Mouse (Mus musculus) liver, embryonic 12.5 days (tissue): ENCODE data around the gene Alyref2. TPM values are rescaled to one million over a fixed set of nuclear protein-coding genes. Genes with fewer than 3 reads are reported as not detected.
"Not testable (repeated sequence)": the region's sequence is repeated elsewhere in the genome, so short reads cannot be mapped to it uniquely, and the experiment has no call there.

Source experiments
- ATAC-seq: fragments of 200-750 bp; cut with Nextera tagmentation; 2 replicates; pipeline ENCODE4 v1.8.0; 2017; ENCODE audit warnings: moderate number of reproducible peaks, mild to moderate bottlenecking, moderate library complexity
- H3K27ac ChIP-seq: fragments of 300-500 bp; sonication (generic); 2 replicates; pipeline ENCODE4 v1.5.1; 2016; ENCODE audit warnings: mild to moderate bottlenecking
- H3K27me3 ChIP-seq: fragments of 300-500 bp; sonication (generic); replicated peaks from 2 replicates; pipeline ENCODE4 v1.6.1; 2016; ENCODE audit warnings: mild to moderate bottlenecking, moderate library complexity
- H3K36me3 ChIP-seq: fragments of 300-500 bp; sonication (generic); 2 replicates; pipeline ENCODE4 v1.6.1; 2016; ENCODE audit warnings: mild to moderate bottlenecking, moderate library complexity
- H3K4me1 ChIP-seq: fragments of 300-500 bp; sonication (generic); 2 replicates; pipeline ENCODE4 v1.6.1; 2016
- H3K4me2 ChIP-seq: fragments of 300-500 bp; sonication (generic); 2 replicates; pipeline ENCODE4 v1.6.1; 2016; ENCODE audit warnings: mild to moderate bottlenecking, moderate library complexity
- H3K4me3 ChIP-seq: fragments of 300-500 bp; sonication (generic); 2 replicates; pipeline ENCODE4 v1.5.1; 2016; ENCODE audit warnings: mild to moderate bottlenecking, moderate library complexity
- H3K9ac ChIP-seq: fragments of 300-500 bp; sonication (generic); 2 replicates; pipeline ENCODE4 v1.6.1; 2016; ENCODE audit warnings: mild to moderate bottlenecking, moderate library complexity
- H3K9me3 ChIP-seq: fragments of 300-500 bp; sonication (generic); replicated peaks from 2 replicates; pipeline ENCODE4 v1.6.1; 2016; ENCODE audit warnings: mild to moderate bottlenecking, moderate library complexity
- WGBS: fragments of 180-500 bp; shearing (Covaris S2); methylation state at CpG from one replicate; pipeline ENCODE4 v1.1.7; 2016; ENCODE audit not compliant: insufficient replicate concordance; 5-methylcytosine and 5-hydroxymethylcytosine counted together
- polyA plus RNA-seq: library from polyadenylated mRNA; unstranded; fragments of >200 nt; fragmentation: Nextera tagmentation; extraction: Ambion mirVana; gene quantifications from 2 replicates; pipeline ENCODE4 v1.2.1, GENCODE M21; 2016

Gene Alyref2
- polyA plus RNA-seq, 1 experiment from 2014 or later, result 4.2 TPM

GRCm38 (mm10) chr1:171471941-171472340, 31.3 kb upstream of the Alyref2 start:
- not testable (repeated sequence) for H3K36me3 ChIP-seq, H3K4me3 ChIP-seq, H3K27me3 ChIP-seq, H3K9ac ChIP-seq, H3K4me1 ChIP-seq, H3K27ac ChIP-seq, H3K9me3 ChIP-seq, ATAC-seq, H3K4me2 ChIP-seq
- 81% methylated on average over 8 of the region's 8 CpGs for WGBS

DNA sequence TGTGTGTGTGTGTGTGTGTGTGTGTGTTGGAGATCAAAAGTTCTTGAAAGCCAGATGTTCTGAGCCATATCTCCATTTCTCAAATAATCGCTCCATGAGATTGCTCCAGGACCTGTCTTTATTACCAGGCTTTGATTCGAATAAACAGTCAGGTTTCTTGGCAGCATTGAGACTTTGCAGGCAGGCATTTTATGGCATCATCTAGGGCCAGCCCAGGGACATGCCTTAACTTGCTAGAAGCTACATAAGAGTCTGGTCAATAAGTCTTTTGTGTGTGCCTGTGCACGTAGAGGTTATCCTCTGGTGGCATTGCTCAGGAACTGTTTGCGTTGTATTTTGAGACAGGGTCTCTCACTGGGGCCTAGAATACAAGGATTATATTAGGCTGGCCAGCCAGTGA, 29.8 kb upstream of the Alyref2 start:
- 67% methylated on average over 4 of the region's 4 CpGs for WGBS
- Histone ChIP-seq H3K36me3 (no peaks in the 10 kb centered on the region), H3K4me1 (peaks cover 17% of the 10 kb centered on the region), H3K4me3 (no peak overlapping the region), H3K4me2 (no peak overlapping the region), H3K9me3 (no peaks in the 10 kb centered on the region), H3K27ac (no peak overlapping the region), H3K27me3 (no peaks in the 10 kb centered on the region), H3K9ac (no peak overlapping the region)
- no peak for ATAC-seq

GRCm38 (mm10) chr1:171473920-171474640, 29.2 kb upstream of the Alyref2 start:
- no peak for ATAC-seq
- H3K9me3 ChIP-seq, result no peaks in the 10 kb centered on the region
- H3K27me3 ChIP-seq, result no peaks in the 10 kb centered on the region
- H3K27ac ChIP-seq, result no peak overlapping the region
- no peak overlapping the region for H3K4me2 ChIP-seq
- no peak overlapping the region for H3K9ac ChIP-seq
- H3K36me3 ChIP-seq, result no peaks in the 10 kb centered on the region
- no peak overlapping the region for H3K4me3 ChIP-seq
- 49% methylated on average over 9 of the region's 9 CpGs for WGBS
- peaks cover 17% of the 10 kb centered on the region for H3K4me1 ChIP-seq

DNA sequence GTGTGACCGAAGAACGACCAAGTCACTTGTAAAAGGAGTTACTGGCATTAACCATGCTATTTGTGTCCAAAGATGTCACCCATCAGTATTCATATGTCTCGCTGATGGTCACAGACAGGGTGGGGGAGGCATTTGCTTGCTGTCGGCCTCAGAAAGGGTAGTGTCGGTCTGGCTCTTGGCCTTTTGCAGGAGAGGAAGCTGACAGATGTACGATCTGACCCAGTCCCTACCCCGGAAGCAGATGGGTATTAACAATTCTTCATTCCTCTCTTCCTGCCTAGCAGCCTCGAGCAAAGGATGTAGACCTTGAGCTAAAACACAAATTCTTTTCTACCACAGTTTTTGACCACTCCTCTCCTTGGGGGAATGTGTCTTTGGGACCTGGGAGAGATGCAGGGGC, 26.2 kb upstream of the Alyref2 start:
- no peak for ATAC-seq
- WGBS, result 60% methylated on average over 8 of the region's 8 CpGs
- peaks cover 7% of the 10 kb centered on the region; the same call in 1 of the 2 replicates for H3K9me3 ChIP-seq

GRCm38 (mm10) chr1:171477758-171478545, 25.3 kb upstream of the Alyref2 start:
- WGBS, result 51% methylated on average over 27 of the region's 27 CpGs
- Histone ChIP-seq H3K27ac (0 out of 2 replicates have a peak overlapping the region, but pooled peaks have one; percentile 36), H3K4me1 (peaks cover 10% of the 10 kb centered on the region), H3K9ac (no peak overlapping the region), H3K27me3 (no peaks in the 10 kb centered on the region), H3K4me2 (peak overlapping the region; percentile 56), H3K4me3 (peak overlapping the region; percentile 41), H3K36me3 (no peaks in the 10 kb centered on the region), H3K9me3 (peaks cover 12% of the 10 kb centered on the region)
- ATAC-seq, result peak; percentile 54

More for the DNA sequence above, 26.2 kb upstream of the Alyref2 start:
- Histone ChIP-seq H3K9ac (no peak overlapping the region), H3K36me3 (no peaks in the 10 kb centered on the region), H3K4me3 (no peak overlapping the region), H3K4me1 (peaks cover 10% of the 10 kb centered on the region), H3K27me3 (no peaks in the 10 kb centered on the region), H3K4me2 (no peak overlapping the region), H3K27ac (no peak overlapping the region)

DNA sequence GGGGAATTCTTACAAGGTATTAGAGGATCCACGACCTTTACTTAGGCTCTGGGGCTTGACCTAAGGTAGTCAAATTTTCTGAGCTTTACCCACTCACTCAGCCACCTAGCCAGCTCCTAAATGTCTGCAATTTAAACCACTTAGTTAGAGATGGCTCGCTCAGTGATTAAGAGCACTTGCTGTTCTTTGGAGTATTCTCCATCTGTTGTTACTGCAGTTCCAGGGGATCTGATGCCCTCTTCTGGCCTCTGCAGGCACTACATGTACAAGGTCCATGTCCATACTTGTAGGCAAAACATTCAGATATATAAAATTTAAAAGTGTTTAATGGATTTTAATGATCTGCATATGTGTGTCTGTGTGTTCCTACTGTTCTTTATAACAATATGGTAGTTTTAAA, 24.3 kb upstream of the Alyref2 start:
- Histone ChIP-seq H3K27me3 (no peaks in the 10 kb centered on the region), H3K4me3 (no peak overlapping the region), H3K9me3 (peaks cover 16% of the 10 kb centered on the region), H3K27ac (no peak overlapping the region), H3K4me1 (peaks cover 10% of the 10 kb centered on the region), H3K36me3 (no peaks in the 10 kb centered on the region), H3K4me2 (no peak overlapping the region), H3K9ac (no peak overlapping the region)
- no peak for ATAC-seq
- WGBS, result 40% methylated on average over 2 of the region's 2 CpGs

DNA sequence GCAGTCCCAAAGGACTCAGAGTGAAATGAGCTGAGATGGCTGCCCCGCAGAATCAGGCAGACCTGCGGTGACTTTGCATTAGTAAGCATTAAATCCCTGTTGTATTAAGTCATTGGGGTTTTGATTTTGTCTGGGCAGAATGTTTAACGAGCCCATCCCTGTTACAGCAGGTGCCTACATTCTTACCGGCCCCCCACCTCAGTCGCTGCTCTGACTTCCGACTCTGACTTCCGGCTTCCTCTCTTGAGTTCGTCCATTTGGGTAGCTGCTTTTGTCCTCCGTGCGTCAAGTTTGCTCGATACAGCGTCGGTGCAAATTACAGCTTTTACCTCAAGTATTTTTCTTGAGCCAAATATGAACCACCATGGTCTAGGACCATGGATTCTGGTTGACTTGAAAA, 9.0 kb upstream of the Alyref2 start:
- H3K27me3 ChIP-seq, result no peaks in the 10 kb centered on the region
- 84% methylated on average over 13 of the region's 13 CpGs for WGBS
- no peaks in the 10 kb centered on the region for H3K36me3 ChIP-seq
- H3K4me3 ChIP-seq, result no peak overlapping the region
- no peak overlapping the region for H3K9ac ChIP-seq
- no peak overlapping the region for H3K4me2 ChIP-seq
- H3K27ac ChIP-seq, result no peak overlapping the region
- no peaks in the 10 kb centered on the region for H3K4me1 ChIP-seq
- no peak for ATAC-seq
- peaks cover 18% of the 10 kb centered on the region for H3K9me3 ChIP-seq

DNA sequence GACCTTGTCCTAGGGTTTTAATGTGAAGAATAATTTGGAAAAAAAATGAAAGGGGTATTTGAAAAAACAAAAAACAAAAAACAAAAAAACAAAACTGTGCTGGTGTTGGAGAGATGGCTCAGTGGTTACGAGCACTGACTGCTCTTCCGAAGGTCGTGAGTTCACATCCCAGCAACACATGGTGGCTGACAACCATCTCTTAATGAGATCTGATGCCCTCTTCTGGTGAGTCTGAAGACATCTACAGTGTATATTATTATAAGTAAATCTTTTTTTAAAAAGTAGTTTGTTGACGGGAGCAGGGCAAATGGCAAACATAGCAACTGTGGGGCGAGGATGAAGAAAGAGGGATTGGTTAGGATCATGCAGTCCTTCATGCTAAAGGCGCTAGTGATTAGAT, 7.9 kb upstream of the Alyref2 start:
- 67% methylated on average over 6 of the region's 6 CpGs for WGBS
- no peak overlapping the region for H3K9ac ChIP-seq
- H3K4me3 ChIP-seq, result no peak overlapping the region
- ATAC-seq, result no peak
- no peaks in the 10 kb centered on the region for H3K27me3 ChIP-seq
- no peaks in the 10 kb centered on the region for H3K36me3 ChIP-seq
- H3K27ac ChIP-seq, result no peak overlapping the region
- no peaks in the 10 kb centered on the region for H3K4me1 ChIP-seq
- H3K4me2 ChIP-seq, result no peak overlapping the region
- peaks cover 11% of the 10 kb centered on the region; the same call in 1 of the 2 replicates for H3K9me3 ChIP-seq

GRCm38 (mm10) chr1:171499856-171500255, 3.4 kb upstream of the Alyref2 start:
- WGBS, result 61% methylated on average over 5 of the region's 5 CpGs

GRCm38 (mm10) chr1:171501016-171501610, 2.2 kb upstream of the Alyref2 start:
- Histone ChIP-seq H3K27ac (peak overlapping the region; percentile 62; the same call in 1 of the 2 replicates), H3K4me1 (peaks cover 25% of the 10 kb centered on the region), H3K4me3 (no peak overlapping the region; the same call in 1 of the 2 replicates), H3K9ac (peak overlapping the region; percentile 36; the same call in 1 of the 2 replicates), H3K27me3 (no peaks in the 10 kb centered on the region), H3K9me3 (no peaks in the 10 kb centered on the region), H3K36me3 (no peaks in the 10 kb centered on the region), H3K4me2 (peak overlapping the region; percentile 47; the same call in 1 of the 2 replicates)
- no peak for ATAC-seq
- WGBS, result 46% methylated on average over 6 of the region's 6 CpGs

More at GRCm38 (mm10) chr1:171499856-171500255, 3.4 kb upstream of the Alyref2 start:
- Histone ChIP-seq H3K9ac (no peak overlapping the region), H3K36me3 (no peaks in the 10 kb centered on the region), H3K27me3 (no peaks in the 10 kb centered on the region), H3K9me3 (no peaks in the 10 kb centered on the region), H3K4me2 (no peak overlapping the region), H3K4me3 (no peak overlapping the region), H3K27ac (no peak overlapping the region), H3K4me1 (peaks cover 22% of the 10 kb centered on the region)
- ATAC-seq, result no peak

GRCm38 (mm10) chr1:171501636-171502080, 1.6 kb upstream of the Alyref2 start:
- ATAC-seq, result no peak
- 12% methylated on average over 5 of the region's 5 CpGs for whole genome bisulfite sequencing
- Histone ChIP-seq H3K4me2 (peak overlapping the region; percentile 47), H3K4me3 (peak overlapping the region; percentile 5; the same call in 1 of the 2 replicates), H3K9ac (peak overlapping the region; percentile 36; the same call in 1 of the 2 replicates), H3K27me3 (no peaks in the 10 kb centered on the region), H3K27ac (peak overlapping the region; percentile 62), H3K9me3 (no peaks in the 10 kb centered on the region), H3K4me1 (peaks cover 25% of the 10 kb centered on the region), H3K36me3 (no peaks in the 10 kb centered on the region)
